Mouse (Mus musculus) neural tube, embryonic 11.5 days (tissue): ENCODE measurements around the gene Cpox. TPM values are rescaled to one million over a fixed set of nuclear protein-coding genes. Genes with fewer than 3 reads are reported as not detected.

ENCODE experiments used
- ATAC-seq: fragments of 200-750 bp; cut with Nextera tagmentation; 2 replicates; pipeline ENCODE4 v1.8.0; 2017; ENCODE audit warnings: moderate number of reproducible peaks, mild to moderate bottlenecking, moderate TSS enrichment, moderate library complexity; ENCODE audit not compliant: insufficient read depth, low FRiP score, low TSS enrichment
- DNase-seq: peaks from one replicate; pipeline ENCODE4 v3.0.0-alpha.2; 2015; ENCODE audit warnings: low spot score
- H3K27ac ChIP-seq: fragments of 300-500 bp; sonication (generic); 2 replicates; pipeline ENCODE4 v1.5.1; 2014; ENCODE audit warnings: low read depth, mild to moderate bottlenecking, low read length
- H3K27me3 ChIP-seq: fragments of 300-500 bp; sonication (generic); 2 replicates; pipeline ENCODE4 v1.6.1; 2014; ENCODE audit warnings: mild to moderate bottlenecking, low read length, mixed read lengths; ENCODE audit not compliant: control insufficient read depth, insufficient read depth
- H3K36me3 ChIP-seq: fragments of 300-500 bp; sonication (generic); 2 replicates; pipeline ENCODE4 v1.6.1; 2014; ENCODE audit warnings: mild to moderate bottlenecking, low read length, moderate library complexity, mixed read lengths; ENCODE audit not compliant: control insufficient read depth, insufficient read depth
- H3K4me1 ChIP-seq: fragments of 300-500 bp; sonication (generic); 2 replicates; pipeline ENCODE4 v1.6.1; 2014; ENCODE audit warnings: low read length, mixed read lengths; ENCODE audit not compliant: control insufficient read depth, insufficient read depth
- H3K4me2 ChIP-seq: fragments of 300-500 bp; sonication (generic); 2 replicates; pipeline ENCODE4 v1.6.1; 2014; ENCODE audit warnings: low read depth, mild to moderate bottlenecking, moderate library complexity
- H3K4me3 ChIP-seq: fragments of 300-500 bp; sonication (generic); 2 replicates; pipeline ENCODE4 v1.5.1; 2014; ENCODE audit warnings: low read depth, low read length
- H3K9ac ChIP-seq: fragments of 300-500 bp; sonication (generic); 2 replicates; pipeline ENCODE4 v1.6.1; 2014; ENCODE audit warnings: mild to moderate bottlenecking, low read length
- H3K9me3 ChIP-seq: fragments of 300-500 bp; sonication (generic); 2 replicates; pipeline ENCODE4 v1.6.1; 2016; ENCODE audit warnings: low read length; ENCODE audit not compliant: control insufficient read depth
- WGBS: fragments of 180-500 bp; shearing (Covaris S2); extraction: QIAGEN DNeasy Blood & Tissue Kit; methylation state at CpG from one replicate; pipeline ENCODE4 v1.1.7; 2014; 5-methylcytosine and 5-hydroxymethylcytosine counted together
- polyA plus RNA-seq: library from polyadenylated mRNA; unstranded; fragments of >200 nt; fragmentation: Nextera tagmentation; extraction: Ambion mirVana; gene quantifications from 2 replicates; pipeline ENCODE4 v1.2.1, GENCODE M21; 2014

Cpox gene
- polyA plus RNA-seq, 1 experiment from 2014 or later = 22.3 TPM

DNA sequence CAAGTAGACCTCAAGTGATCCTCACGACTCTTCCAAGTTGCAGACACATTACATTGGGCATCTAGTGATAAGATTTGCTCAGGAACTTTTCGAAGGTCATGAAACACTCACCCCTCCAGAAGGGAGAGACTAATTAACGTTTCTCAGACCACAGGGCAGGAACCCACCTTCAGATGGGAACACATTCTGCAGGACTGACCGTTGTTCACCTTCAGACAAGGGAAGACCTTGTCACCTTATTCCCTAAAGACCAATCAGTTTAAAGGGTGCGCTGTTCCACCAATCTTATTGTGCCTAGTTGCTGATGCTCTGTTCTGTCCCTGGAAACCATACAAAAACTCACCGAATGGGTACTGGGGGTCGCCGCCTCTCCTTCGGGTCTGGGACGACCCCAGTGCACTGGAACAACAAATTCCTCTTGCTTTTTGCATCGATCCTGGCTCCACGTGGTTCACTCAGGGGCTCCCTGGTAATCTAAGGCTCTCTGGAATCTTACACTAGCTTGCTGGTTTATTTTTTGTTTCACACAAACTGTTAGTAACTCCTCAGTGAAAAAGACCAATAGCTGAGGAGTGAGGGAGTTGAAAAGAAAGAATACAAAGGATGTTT lies 30.8 kb downstream of the Cpox start:
- no peaks in the 10 kb centered on the region for H3K36me3 ChIP-seq
- H3K9me3 ChIP-seq = no peaks in the 10 kb centered on the region
- ATAC-seq (no peak), DNase-seq (no peak)
- H3K9ac ChIP-seq = no peak overlapping the region
- H3K27ac ChIP-seq = no peak overlapping the region
- no peaks in the 10 kb centered on the region for H3K4me1 ChIP-seq
- no peak overlapping the region for H3K4me3 ChIP-seq
- H3K4me2 ChIP-seq = no peak overlapping the region
- 81% methylated on average over 12 of the region's 12 CpGs for WGBS
- no peaks in the 10 kb centered on the region for H3K27me3 ChIP-seq

DNA sequence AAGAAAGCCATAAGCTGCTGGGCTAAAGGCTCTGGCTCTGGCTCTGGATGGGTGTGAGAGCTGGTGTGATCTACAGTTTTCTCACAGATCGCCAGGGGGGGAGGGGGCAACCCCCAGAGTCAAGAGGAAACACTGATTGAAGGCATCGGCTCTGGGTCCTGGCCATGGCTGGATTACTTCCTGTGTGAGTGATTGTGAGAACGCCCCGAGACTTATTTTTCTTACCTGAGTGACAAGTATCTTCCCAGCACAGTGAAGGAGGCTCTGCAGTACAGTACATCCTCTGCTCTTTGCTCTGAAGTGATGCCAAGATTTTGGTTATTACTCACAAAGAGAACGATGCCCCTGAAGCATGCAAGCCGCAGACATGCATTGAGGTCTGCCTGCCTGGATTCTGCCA lies 31.7 kb downstream of the Cpox start:
- WGBS = 61% methylated on average over 6 of the region's 6 CpGs
- no peak overlapping the region for H3K27ac ChIP-seq

DNA sequence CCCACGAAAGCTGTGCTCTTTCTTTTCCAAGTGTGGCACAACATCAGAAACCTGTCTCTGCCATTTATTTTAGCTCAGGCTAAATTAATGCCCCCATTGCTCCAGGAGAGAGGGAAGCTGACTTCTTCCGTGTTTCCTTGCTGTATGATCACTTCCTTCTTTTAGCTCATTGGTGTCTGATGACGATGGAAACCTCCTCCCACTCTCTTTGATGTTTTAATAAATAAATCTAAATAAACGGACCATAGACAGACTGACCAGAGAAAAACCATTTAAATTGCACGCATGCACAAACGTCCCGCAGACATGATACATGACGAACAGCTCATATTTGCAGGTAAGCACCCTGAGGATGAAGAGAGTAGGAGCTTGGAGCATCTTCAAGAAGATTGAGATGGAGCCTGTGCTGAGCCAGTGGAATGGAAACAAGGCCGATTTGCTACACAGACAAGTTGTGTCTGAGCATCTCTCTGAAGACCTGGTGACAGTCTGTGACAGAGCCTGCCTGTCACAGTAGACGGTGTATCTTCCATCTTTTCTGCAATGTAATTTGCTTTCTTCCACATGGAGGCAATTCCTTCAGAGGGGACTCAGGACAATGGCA lies 32.3 kb downstream of the Cpox start:
- DNase-seq = no peak
- H3K27ac ChIP-seq = no peak overlapping the region
- H3K9me3 ChIP-seq = no peaks in the 10 kb centered on the region
- no peaks in the 10 kb centered on the region for H3K4me1 ChIP-seq
- H3K36me3 ChIP-seq = no peaks in the 10 kb centered on the region
- no peak for ATAC-seq
- H3K27me3 ChIP-seq = no peaks in the 10 kb centered on the region
- 83% methylated on average over 10 of the region's 10 CpGs for WGBS
- no peak overlapping the region for H3K4me3 ChIP-seq
- H3K9ac ChIP-seq = no peak overlapping the region
- H3K4me2 ChIP-seq = no peak overlapping the region

More for the DNA sequence above, 31.7 kb downstream of the Cpox start:
- Histone ChIP-seq H3K9me3 (no peaks in the 10 kb centered on the region), H3K36me3 (no peaks in the 10 kb centered on the region), H3K4me3 (no peak overlapping the region), H3K27me3 (no peaks in the 10 kb centered on the region), H3K4me1 (no peaks in the 10 kb centered on the region), H3K9ac (no peak overlapping the region), H3K4me2 (no peak overlapping the region)
- no peak for DNase-seq
- ATAC-seq = no peak

GRCm38 (mm10) chr16:58703382-58704124 lies 33.5 kb downstream of the Cpox start:
- DNase-seq (no peak), ATAC-seq (no peak)
- no peaks in the 10 kb centered on the region for H3K9me3 ChIP-seq
- no peak overlapping the region for H3K4me3 ChIP-seq
- no peak overlapping the region for H3K4me2 ChIP-seq
- WGBS = 43% methylated on average over 10 of the region's 10 CpGs
- H3K9ac ChIP-seq = no peak overlapping the region
- no peaks in the 10 kb centered on the region for H3K36me3 ChIP-seq
- H3K27me3 ChIP-seq = no peaks in the 10 kb centered on the region
- H3K4me1 ChIP-seq = no peaks in the 10 kb centered on the region
- H3K27ac ChIP-seq = no peak overlapping the region

DNA sequence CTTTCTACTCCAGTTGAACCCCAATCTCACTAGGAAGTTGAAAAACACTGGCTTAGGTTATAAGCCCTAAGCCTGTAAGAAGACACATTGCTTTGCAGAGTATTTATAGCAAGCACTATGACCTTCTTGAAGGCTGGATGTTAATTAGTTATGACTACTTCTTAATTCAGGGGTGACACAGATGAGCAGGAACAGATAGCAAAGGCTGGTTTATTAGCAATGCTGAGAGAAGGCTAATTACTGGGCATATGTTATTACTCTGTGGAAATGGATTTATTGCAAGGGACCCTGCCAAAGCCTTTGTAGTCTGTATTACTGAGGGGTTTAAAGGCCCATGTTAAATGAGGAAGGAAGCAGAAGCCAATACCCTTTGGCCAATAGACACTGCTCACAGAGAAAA lies 34.9 kb downstream of the Cpox start:
- no peaks in the 10 kb centered on the region for H3K36me3 ChIP-seq
- ATAC-seq = no peak
- H3K4me3 ChIP-seq = no peak overlapping the region
- no peak overlapping the region for H3K9ac ChIP-seq
- H3K4me2 ChIP-seq = no peak overlapping the region
- no peaks in the 10 kb centered on the region for H3K4me1 ChIP-seq
- DNase-seq = no peak
- no peaks in the 10 kb centered on the region for H3K27me3 ChIP-seq
- no peaks in the 10 kb centered on the region for H3K9me3 ChIP-seq
- no peak overlapping the region for H3K27ac ChIP-seq

GRCm38 (mm10) chr16:58707276-58707905 lies 37.3 kb downstream of the Cpox start:
- no peak overlapping the region for H3K27ac ChIP-seq
- H3K4me1 ChIP-seq = no peaks in the 10 kb centered on the region
- H3K4me3 ChIP-seq = no peak overlapping the region
- WGBS = 86% methylated on average over 4 of the region's 4 CpGs
- ATAC-seq (no peak), DNase-seq (no peak)
- H3K9ac ChIP-seq = no peak overlapping the region
- H3K36me3 ChIP-seq = no peaks in the 10 kb centered on the region
- H3K4me2 ChIP-seq = no peak overlapping the region
- no peaks in the 10 kb centered on the region for H3K27me3 ChIP-seq
- no peaks in the 10 kb centered on the region for H3K9me3 ChIP-seq

- no peaks in the 10 kb centered on the region for H3K9me3 ChIP-seq
- no peaks in the 10 kb centered on the region for H3K27me3 ChIP-seq
- no peak overlapping the region for H3K4me2 ChIP-seq
- no peak for DNase-seq
- H3K27ac ChIP-seq = no peak overlapping the region
- H3K4me1 ChIP-seq = no peaks in the 10 kb centered on the region
- 89% methylated on average over 3 of the region's 3 CpGs for WGBS
- H3K36me3 ChIP-seq = no peaks in the 10 kb centered on the region
- ATAC-seq = no peak
- no peak overlapping the region for H3K4me3 ChIP-seq
- no peak overlapping the region for H3K9ac ChIP-seq
Observed at GRCm38 (mm10) chr16:58708601-58709475, 38.7 kb downstream of the Cpox start.

DNA sequence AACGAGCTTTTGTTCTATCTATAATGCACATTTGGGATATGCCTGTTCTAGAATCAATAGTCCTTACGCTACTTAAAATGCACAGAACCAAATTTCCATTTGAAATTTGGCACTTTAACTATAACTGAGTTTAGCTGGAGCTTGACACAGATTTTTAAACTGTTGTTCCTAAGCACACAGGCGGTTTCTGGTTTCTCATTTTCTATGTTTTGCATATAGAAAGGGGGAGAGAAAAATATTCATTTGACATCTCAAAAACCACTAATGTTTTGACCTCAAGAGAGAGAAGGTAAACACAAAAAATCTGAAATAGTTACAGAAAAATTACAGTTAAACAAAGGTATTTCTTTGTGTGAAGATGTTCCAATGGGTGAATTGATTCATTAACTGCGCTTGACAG lies 39.4 kb downstream of the Cpox start:
- Histone ChIP-seq H3K4me1 (no peaks in the 10 kb centered on the region), H3K36me3 (no peaks in the 10 kb centered on the region), H3K9me3 (no peaks in the 10 kb centered on the region), H3K9ac (no peak overlapping the region), H3K27ac (no peak overlapping the region), H3K27me3 (no peaks in the 10 kb centered on the region), H3K4me2 (no peak overlapping the region), H3K4me3 (no peak overlapping the region)
- WGBS = 80% methylated on average over 4 of the region's 4 CpGs
- ATAC-seq (no peak), DNase-seq (no peak)
